Mouse (Mus musculus) forebrain, embryonic 10.5 days (tissue): Measurements from ENCODE around the gene Rag2. TPM values are rescaled to one million over a fixed set of nuclear protein-coding genes. Genes with fewer than 3 reads are reported as not detected.

Source experiments
- DNase-seq: peaks from one replicate; pipeline ENCODE4 v3.0.0-alpha.2; 2017; ENCODE audit warnings: low spot score; ENCODE audit errors: extremely low spot score
- H3K27ac ChIP-seq: fragments of 300-500 bp; sonication (generic); 2 replicates; pipeline ENCODE4 v1.5.1; 2016; ENCODE audit warnings: mild to moderate bottlenecking
- H3K27me3 ChIP-seq: fragments of 300-500 bp; sonication (generic); 2 replicates; pipeline ENCODE4 v1.6.1; 2016; ENCODE audit warnings: mild to moderate bottlenecking; ENCODE audit not compliant: poor library complexity, severe bottlenecking
- H3K36me3 ChIP-seq: fragments of 300-500 bp; sonication (generic); replicated peaks from 2 replicates; pipeline ENCODE4 v1.6.1; 2016; ENCODE audit warnings: mild to moderate bottlenecking, moderate library complexity
- H3K4me1 ChIP-seq: fragments of 300-500 bp; sonication (generic); 2 replicates; pipeline ENCODE4 v1.6.1; 2016
- H3K4me3 ChIP-seq: fragments of 300-500 bp; sonication (generic); 2 replicates; pipeline ENCODE4 v1.5.1; 2016; ENCODE audit warnings: mild to moderate bottlenecking, moderate library complexity
- H3K9me3 ChIP-seq: fragments of 300-500 bp; sonication (generic); 2 replicates; pipeline ENCODE4 v1.6.1; 2016; ENCODE audit warnings: mild to moderate bottlenecking, moderate library complexity
- WGBS: fragments of 180-500 bp; shearing (Covaris S2); methylation state at CpG from one replicate; pipeline ENCODE4 v1.1.7; 2016; 5-methylcytosine and 5-hydroxymethylcytosine counted together
- polyA plus RNA-seq: library from polyadenylated mRNA; unstranded; fragments of >200 nt; fragmentation: Nextera tagmentation; extraction: Ambion mirVana; gene quantifications from 2 replicates; pipeline ENCODE4 v1.2.1, GENCODE M21; 2016

Gene Rag2
- polyA plus RNA-seq: not detected in 2 replicates

GRCm38 (mm10) chr2:101624526-101624925 lies at the start of gene Rag2:
TSS of gene Rag2 (plus strand) at chr2:101624718.
- WGBS: 76% methylated on average over 4 of the region's 4 CpGs
- no peaks in the 10 kb centered on the region for H3K9me3 ChIP-seq

GRCm38 (mm10) chr2:101577243-101577642 lies 47.3 kb upstream of the Rag2 start:
- DNase-seq: no peak
- peaks cover 5% of the 10 kb centered on the region; the same call in 1 of the 2 replicates for H3K27me3 ChIP-seq
- 93% methylated on average over 4 of the region's 4 CpGs for WGBS
- H3K36me3 ChIP-seq: no peaks in the 10 kb centered on the region
- no peaks in the 10 kb centered on the region for H3K9me3 ChIP-seq
- no peak overlapping the region for H3K27ac ChIP-seq
- H3K4me3 ChIP-seq: no peak overlapping the region
- H3K4me1 ChIP-seq: peaks cover 19% of the 10 kb centered on the region

More at GRCm38 (mm10) chr2:101624526-101624925, at the start of gene Rag2:
- H3K4me3 ChIP-seq: no peak within 1 kb of the TSS
- no peak for DNase-seq
- H3K36me3 ChIP-seq: no peaks in the 10 kb centered on the region
- no peak within 1 kb of the TSS for H3K27ac ChIP-seq
- peaks cover 52% of the 10 kb centered on the region for H3K4me1 ChIP-seq
- H3K27me3 ChIP-seq: no peaks in the 10 kb centered on the region

GRCm38 (mm10) chr2:101580027-101580426 lies 44.5 kb upstream of the Rag2 start:
- Histone ChIP-seq H3K4me1 (peaks cover 19% of the 10 kb centered on the region), H3K27ac (no peak overlapping the region), H3K4me3 (no peak overlapping the region), H3K9me3 (no peaks in the 10 kb centered on the region), H3K27me3 (peaks cover 8% of the 10 kb centered on the region; the same call in 1 of the 2 replicates), H3K36me3 (no peaks in the 10 kb centered on the region)
- WGBS: 75% methylated on average over 2 of the region's 2 CpGs
- no peak for DNase-seq

GRCm38 (mm10) chr2:101580428-101580827 lies 44.1 kb upstream of the Rag2 start:
- Histone ChIP-seq H3K9me3 (no peaks in the 10 kb centered on the region), H3K4me3 (no peak overlapping the region), H3K27me3 (peaks cover 8% of the 10 kb centered on the region; the same call in 1 of the 2 replicates), H3K36me3 (no peaks in the 10 kb centered on the region), H3K27ac (no peak overlapping the region), H3K4me1 (peaks cover 19% of the 10 kb centered on the region)
- DNase-seq: no peak
- 62% methylated on average over 1 of the region's 1 CpGs for WGBS

- H3K4me3 ChIP-seq: no peak overlapping the region
- no peak overlapping the region for H3K27ac ChIP-seq
- no peaks in the 10 kb centered on the region for H3K9me3 ChIP-seq
- DNase-seq: no peak
- peaks cover 8% of the 10 kb centered on the region; the same call in 1 of the 2 replicates for H3K27me3 ChIP-seq
- no peaks in the 10 kb centered on the region for H3K36me3 ChIP-seq
- 85% methylated on average over 3 of the region's 3 CpGs for WGBS
- peaks cover 19% of the 10 kb centered on the region for H3K4me1 ChIP-seq
Measured at GRCm38 (mm10) chr2:101580977-101581376, 43.5 kb upstream of the Rag2 start.

- DNase-seq: no peak
- Histone ChIP-seq H3K4me3 (no peak overlapping the region), H3K27me3 (peaks cover 8% of the 10 kb centered on the region; the same call in 1 of the 2 replicates), H3K4me1 (peaks cover 19% of the 10 kb centered on the region), H3K9me3 (no peaks in the 10 kb centered on the region), H3K36me3 (no peaks in the 10 kb centered on the region), H3K27ac (no peak overlapping the region)
- WGBS: 80% methylated on average over 3 of the region's 3 CpGs
Measured at GRCm38 (mm10) chr2:101581418-101581817, 43.1 kb upstream of the Rag2 start.

GRCm38 (mm10) chr2:101591356-101591755 lies 33.2 kb upstream of the Rag2 start:
- DNase-seq: no peak
- WGBS: 62% methylated on average over 8 of the region's 8 CpGs
- H3K9me3 ChIP-seq: no peaks in the 10 kb centered on the region; the same call in 1 of the 2 replicates
- H3K4me1 ChIP-seq: peaks cover 41% of the 10 kb centered on the region
- H3K27me3 ChIP-seq: no peaks in the 10 kb centered on the region
- H3K36me3 ChIP-seq: no peaks in the 10 kb centered on the region
- H3K4me3 ChIP-seq: no peak overlapping the region
- peak overlapping the region; percentile 83 for H3K27ac ChIP-seq

- no peaks in the 10 kb centered on the region; the same call in 1 of the 2 replicates for H3K9me3 ChIP-seq
- H3K27ac ChIP-seq: peak overlapping the region; percentile 83
- H3K27me3 ChIP-seq: no peaks in the 10 kb centered on the region
- no peak overlapping the region for H3K4me3 ChIP-seq
- 24% methylated on average over 10 of the region's 10 CpGs for WGBS
- H3K36me3 ChIP-seq: no peaks in the 10 kb centered on the region
- peaks cover 41% of the 10 kb centered on the region for H3K4me1 ChIP-seq
- DNase-seq: peak; percentile 62
Measured at GRCm38 (mm10) chr2:101592023-101592841, 32.3 kb upstream of the Rag2 start.

- H3K4me1 ChIP-seq: peaks cover 41% of the 10 kb centered on the region
- DNase-seq: peak; percentile 35
- H3K9me3 ChIP-seq: no peaks in the 10 kb centered on the region; the same call in 1 of the 2 replicates
- no peak overlapping the region for H3K4me3 ChIP-seq
- peak overlapping the region; percentile 83 for H3K27ac ChIP-seq
- WGBS: 43% methylated on average over 8 of the region's 8 CpGs
- H3K36me3 ChIP-seq: no peaks in the 10 kb centered on the region
- no peaks in the 10 kb centered on the region for H3K27me3 ChIP-seq
Measured at GRCm38 (mm10) chr2:101592886-101593285, 31.6 kb upstream of the Rag2 start.

- no peak overlapping the region for H3K4me3 ChIP-seq
- H3K4me1 ChIP-seq: peaks cover 54% of the 10 kb centered on the region
- no peak overlapping the region for H3K27ac ChIP-seq
- no peaks in the 10 kb centered on the region for H3K27me3 ChIP-seq
- 88% methylated on average over 5 of the region's 5 CpGs for WGBS
- H3K9me3 ChIP-seq: no peaks in the 10 kb centered on the region
- DNase-seq: no peak
- no peaks in the 10 kb centered on the region for H3K36me3 ChIP-seq
Measured at GRCm38 (mm10) chr2:101594681-101595080, 29.8 kb upstream of the Rag2 start.

- Histone ChIP-seq H3K4me1 (peaks cover 55% of the 10 kb centered on the region), H3K36me3 (no peaks in the 10 kb centered on the region), H3K27me3 (no peaks in the 10 kb centered on the region), H3K9me3 (no peaks in the 10 kb centered on the region), H3K27ac (no peak overlapping the region), H3K4me3 (no peak overlapping the region)
- no peak for DNase-seq
Measured at GRCm38 (mm10) chr2:101597186-101597585, 27.3 kb upstream of the Rag2 start.

GRCm38 (mm10) chr2:101598190-101599181 lies 26.0 kb upstream of the Rag2 start:
- no peak overlapping the region for H3K27ac ChIP-seq
- H3K4me3 ChIP-seq: no peak overlapping the region
- 78% methylated on average over 13 of the region's 13 CpGs for WGBS
- no peak for DNase-seq
- H3K9me3 ChIP-seq: no peaks in the 10 kb centered on the region
- H3K27me3 ChIP-seq: no peaks in the 10 kb centered on the region
- H3K36me3 ChIP-seq: no peaks in the 10 kb centered on the region
- H3K4me1 ChIP-seq: peaks cover 42% of the 10 kb centered on the region
